ENCODE assay signal across 25 mouse cellular contexts in the genomic region with DNA sequence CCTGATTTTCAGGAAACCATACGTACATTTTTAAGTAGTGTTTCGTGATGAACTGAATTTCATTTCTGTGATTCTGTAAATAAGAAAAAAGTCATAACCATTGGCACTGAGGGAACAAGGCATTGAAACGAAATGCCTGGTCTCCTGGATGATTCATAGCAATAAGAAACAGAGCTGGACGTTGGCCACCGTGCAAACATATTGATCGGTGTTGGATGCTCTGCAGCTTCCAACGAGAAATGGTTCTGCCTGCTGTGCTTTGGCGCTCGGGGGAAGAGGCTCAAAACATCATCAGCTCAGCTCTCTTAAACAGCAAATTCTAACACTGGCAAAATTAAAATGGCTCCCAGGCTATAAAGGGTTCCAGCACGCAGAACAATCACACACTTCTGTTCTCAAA.
DNase-seq lines count a peak whose midpoint lies in the region; ATAC-seq and TF ChIP-seq lines count a peak whose summit lies in the region.
"Had no signal": no experiment of that assay in that cellular context is flagged by ENCODE, and none has a peak within 500 bp of the region (broad histone marks: within the 10 kb centered on the region; RNA-seq: fewer than 3 reads in every experiment).

No protein-coding gene starts in this region.

- H3K4me2 ChIP-seq in liver, embryonic 12.5 days: no peak overlapping the region
- H3K4me2 ChIP-seq in neural tube, embryonic 15.5 days: 0 out of 2 replicates have a peak overlapping the region, but pooled peaks have one; percentile 6
- H3K4me2 ChIP-seq: embryonic facial prominence, embryonic 12.5 days; heart, embryonic 15.5 days; limb, embryonic 12.5 days; liver, embryonic 13.5 days; stomach, embryonic 15.5 days had no signal

- no peak overlapping the region for H3K4me3 ChIP-seq in liver, adult 2 months (ENCODE audit: insufficient read depth, low read depth, low read length)
- no peak overlapping the region for H3K4me3 ChIP-seq in liver, embryonic 12.5 days
- H3K4me3 ChIP-seq in neural tube, embryonic 15.5 days (replicated peaks): no peak overlapping the region
- H3K4me3 ChIP-seq: embryonic facial prominence, embryonic 12.5 days; heart, embryonic 10.5 days; heart, embryonic 15.5 days; limb, embryonic 12.5 days; liver, embryonic 13.5 days; stomach, embryonic 15.5 days had no signal

- no peak for TF ChIP-seq CTCF in liver, adult 2 months (IDR thresholded peaks at IDR 0.05; ENCODE audit: low read depth, low read length)

- H3K27me3 ChIP-seq in liver, adult 2 months (ENCODE audit: control insufficient read depth, insufficient read depth, low read length): no peaks in the 10 kb centered on the region
- H3K27me3 ChIP-seq in liver, embryonic 12.5 days (replicated peaks): no peaks in the 10 kb centered on the region
- H3K27me3 ChIP-seq in neural tube, embryonic 15.5 days (replicated peaks): peaks cover 3% of the 10 kb centered on the region; the same call in 1 of the 2 replicates
- H3K27me3 ChIP-seq: embryonic facial prominence, embryonic 12.5 days; heart, embryonic 15.5 days; liver, embryonic 13.5 days; stomach, embryonic 15.5 days had no signal

- no peaks in the 10 kb centered on the region for H3K79me2 ChIP-seq in liver, adult 2 months (ENCODE audit: control insufficient read depth, insufficient read depth, low read length)

- peaks cover 3% of the 10 kb centered on the region for H3K4me1 ChIP-seq in liver, adult 2 months (ENCODE audit: control insufficient read depth, insufficient read depth, low read length)
- H3K4me1 ChIP-seq in liver, embryonic 12.5 days: peaks cover 8% of the 10 kb centered on the region; the same call in 1 of the 2 replicates
- peaks cover 25% of the 10 kb centered on the region for H3K4me1 ChIP-seq in neural tube, embryonic 15.5 days
- H3K4me1 ChIP-seq: stomach, embryonic 15.5 days had no signal

- peak; percentile 31 to 35 for DNase-seq in layer of hippocampus, adult 18-20 months (ENCODE audit: low spot score in 2 of 2)
- no peak for DNase-seq in layer of hippocampus, adult 9-10 months (ENCODE audit: low spot score)
- peak; percentile 86 for DNase-seq in liver, adult 2 months (ENCODE audit: extremely low read depth, low read depth, low spot score)
- DNase-seq in brain, adult 2 months (ENCODE audit: low read depth, low spot score): peak; percentile 59
- DNase-seq in frontal cortex, postnatal 14 days (ENCODE audit: low spot score in 2 of 2): no peak
- DNase-seq: adrenal gland, postnatal 25 days; cerebellum, adult 2 months; cerebellum, postnatal 25 days; gastrocnemius, postnatal 25 days; heart, adult 11 months; kidney, adult 2 months; kidney, postnatal 36 days; liver, embryonic 13.5 days; midbrain, embryonic 14.5 days; thymus, adult 18-20 months; thymus, postnatal 25 days had no signal

- no peak overlapping the region for H3K9ac ChIP-seq in liver, adult 2 months (ENCODE audit: low read depth, low read length)
- no peak overlapping the region for H3K9ac ChIP-seq in liver, embryonic 12.5 days
- H3K9ac ChIP-seq in neural tube, embryonic 15.5 days (replicated peaks): no peak overlapping the region
- H3K9ac ChIP-seq: embryonic facial prominence, embryonic 12.5 days; heart, embryonic 15.5 days; limb, embryonic 12.5 days; liver, embryonic 13.5 days; stomach, embryonic 15.5 days had no signal

- H3K27ac ChIP-seq in liver, adult 2 months (replicated peaks; ENCODE audit: insufficient read depth, low read depth, low read length): peak overlapping the region; percentile 73
- no peak overlapping the region for H3K27ac ChIP-seq in liver, embryonic 12.5 days
- H3K27ac ChIP-seq in neural tube, embryonic 15.5 days (replicated peaks): no peak overlapping the region
- H3K27ac ChIP-seq: embryonic facial prominence, embryonic 12.5 days; heart, embryonic 10.5 days; heart, embryonic 15.5 days; limb, embryonic 12.5 days; liver, embryonic 13.5 days; macrophage; stomach, embryonic 15.5 days had no signal

- H3K9me3 ChIP-seq in liver, embryonic 12.5 days (replicated peaks): no peaks in the 10 kb centered on the region
- no peaks in the 10 kb centered on the region for H3K9me3 ChIP-seq in neural tube, embryonic 15.5 days (replicated peaks)
- H3K9me3 ChIP-seq: embryonic facial prominence, embryonic 12.5 days; heart, embryonic 10.5 days; heart, embryonic 15.5 days; limb, embryonic 12.5 days; liver, embryonic 13.5 days; stomach, embryonic 15.5 days had no signal

- 27% methylated on average over 10 of the region's 10 CpGs for WGBS in liver, adult 2 months
- WGBS in liver, embryonic 12.5 days (ENCODE audit: insufficient replicate concordance): 76% methylated on average over 10 of the region's 10 CpGs
- 59% methylated on average over 10 of the region's 10 CpGs for WGBS in neural tube, embryonic 15.5 days

- ATAC-seq in liver, embryonic 12.5 days: no peak
- ATAC-seq in neural tube, embryonic 15.5 days (ENCODE audit: low FRiP score): no peak
- ATAC-seq: forebrain, embryonic 14.5 days had no signal

- no peak for TF ChIP-seq POLR2A in liver, adult 2 months (IDR thresholded peaks at IDR 0.05; ENCODE audit: extremely low read depth, insufficient read depth, low read length)

- no peaks in the 10 kb centered on the region for H3K36me3 ChIP-seq in liver, adult 2 months (ENCODE audit: control insufficient read depth, insufficient read depth, low read length)
- H3K36me3 ChIP-seq in liver, embryonic 12.5 days: no peaks in the 10 kb centered on the region
- H3K36me3 ChIP-seq in neural tube, embryonic 15.5 days: no peaks in the 10 kb centered on the region
- H3K36me3 ChIP-seq: embryonic facial prominence, embryonic 12.5 days; heart, embryonic 10.5 days; heart, embryonic 15.5 days; limb, embryonic 12.5 days; liver, embryonic 13.5 days; stomach, embryonic 15.5 days had no signal

Comparison
In these comparisons a context has a peak if more than half of its experiments do, and no peak if none do; other contexts are left out.
1. DNase-seq: peak in layer of hippocampus, adult 18-20 months (2 of 2), liver, adult 2 months (single experiment) and brain, adult 2 months (single experiment); none in layer of hippocampus, adult 9-10 months (single experiment) and frontal cortex, postnatal 14 days (0 of 2).